Mouse (Mus musculus) forelimb bud, embryonic 11.5 days (tissue): ENCODE measurements around the gene Bcas2.
"Not testable (repeated sequence)": the region's sequence is repeated elsewhere in the genome, so short reads cannot be mapped to it uniquely, and the experiment has no call there.

ENCODE experiments used
- DNase-seq: peaks from one replicate; pipeline ENCODE4 v3.0.0-alpha.2; 2012; ENCODE audit warnings: low read depth, low spot score

Gene Bcas2

DNA sequence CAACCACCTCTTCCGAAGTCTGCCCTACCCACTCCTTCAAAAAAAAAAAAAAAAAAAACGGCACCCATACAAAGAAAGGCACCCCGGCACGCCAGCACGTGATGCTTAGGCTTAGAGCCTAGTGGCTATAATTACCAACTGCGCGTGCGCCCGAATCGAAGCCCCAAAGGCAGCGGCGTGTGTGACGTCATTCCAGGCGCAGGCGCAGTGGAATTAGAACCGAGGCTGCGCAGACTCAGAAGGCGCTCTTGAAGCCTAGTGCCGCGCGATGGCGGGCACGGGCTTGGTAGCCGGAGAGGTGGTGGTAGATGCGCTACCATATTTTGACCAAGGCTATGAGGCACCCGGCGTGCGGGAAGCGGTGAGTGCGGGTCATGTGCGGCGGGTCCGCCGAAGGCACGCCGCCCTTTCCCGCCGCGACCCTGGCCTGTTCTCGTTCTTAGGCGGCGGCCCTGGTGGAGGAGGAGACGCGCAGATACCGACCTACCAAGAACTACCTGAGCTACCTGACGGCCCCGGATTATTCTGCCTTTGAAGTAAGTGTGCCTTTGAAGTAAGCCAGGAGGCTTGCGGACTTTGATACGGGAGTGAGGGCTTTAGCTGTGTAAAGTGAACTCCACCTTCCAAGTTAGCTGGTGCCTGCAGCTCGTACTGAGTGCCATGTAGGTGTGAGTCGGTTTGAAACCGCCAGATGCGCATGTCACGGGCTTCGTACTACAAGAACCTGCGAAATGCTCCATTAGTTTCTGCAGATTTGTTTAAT lies at the start of gene Bcas2:
Gene Bcas2, plus strand, starts transcription at position 151 of the 763 bp plus-strand sequence.
- DNase-seq: peak; percentile 98

DNA sequence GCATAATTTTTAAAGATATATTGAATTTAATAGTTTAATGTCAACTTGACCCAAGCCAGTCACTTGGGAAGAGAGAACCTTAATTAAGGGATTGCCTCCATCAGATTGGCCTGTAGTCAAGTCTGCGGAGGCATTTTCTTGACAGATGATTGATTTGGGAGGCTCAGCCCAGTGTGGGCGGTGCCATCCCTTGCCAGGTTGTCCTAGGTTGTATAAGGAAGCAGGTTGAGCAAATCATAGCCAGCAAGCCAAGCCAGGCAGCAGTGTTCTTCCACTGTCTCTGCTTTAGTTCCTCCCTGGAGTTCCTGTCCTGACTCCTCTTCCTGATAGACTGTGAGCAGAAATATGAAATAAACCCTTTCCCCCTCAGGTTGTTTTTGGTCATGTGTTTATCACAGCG lies 47.8 kb upstream of the Bcas2 start:
- DNase-seq: no peak

DNA sequence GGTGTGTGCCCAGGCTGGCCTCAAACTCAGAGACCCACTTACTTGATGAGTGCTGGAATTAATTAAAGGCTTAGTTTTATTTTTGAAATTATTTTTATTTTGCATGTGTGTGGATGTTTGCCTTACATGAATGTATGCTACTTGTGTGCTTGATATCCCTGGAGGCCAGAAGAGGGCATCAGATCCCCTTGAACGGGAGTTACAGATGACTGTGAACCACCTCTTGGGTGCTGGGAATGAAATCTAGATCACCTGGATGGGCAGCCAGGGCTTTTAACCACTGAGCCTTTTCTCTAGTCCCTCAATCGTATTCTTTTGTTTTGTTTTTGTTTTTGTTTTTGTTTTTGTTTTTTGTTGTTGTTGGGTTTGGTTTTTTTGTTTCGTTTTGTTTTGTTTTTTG lies 45.3 kb upstream of the Bcas2 start:
- no peak for DNase-seq

DNA sequence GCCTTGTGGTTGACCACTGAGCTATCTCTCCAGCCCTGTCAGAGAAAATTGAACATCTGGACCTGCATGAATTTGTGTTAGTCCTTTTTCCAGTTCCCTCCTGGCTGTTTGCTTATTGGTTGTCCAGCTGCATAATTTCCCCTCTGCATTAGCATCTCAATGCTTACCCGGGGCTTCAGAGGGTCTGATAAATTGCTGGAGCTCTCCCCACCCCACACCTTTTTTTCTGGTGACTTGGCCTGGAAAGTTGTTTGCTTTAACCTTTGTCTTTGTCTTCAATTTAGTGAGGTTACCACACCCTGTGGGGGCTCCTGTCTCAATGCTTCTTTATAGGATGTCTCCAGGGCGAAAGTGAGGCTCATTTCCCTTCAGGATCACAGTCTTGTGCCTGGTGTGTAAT lies 44.3 kb upstream of the Bcas2 start:
- no peak for DNase-seq

DNA sequence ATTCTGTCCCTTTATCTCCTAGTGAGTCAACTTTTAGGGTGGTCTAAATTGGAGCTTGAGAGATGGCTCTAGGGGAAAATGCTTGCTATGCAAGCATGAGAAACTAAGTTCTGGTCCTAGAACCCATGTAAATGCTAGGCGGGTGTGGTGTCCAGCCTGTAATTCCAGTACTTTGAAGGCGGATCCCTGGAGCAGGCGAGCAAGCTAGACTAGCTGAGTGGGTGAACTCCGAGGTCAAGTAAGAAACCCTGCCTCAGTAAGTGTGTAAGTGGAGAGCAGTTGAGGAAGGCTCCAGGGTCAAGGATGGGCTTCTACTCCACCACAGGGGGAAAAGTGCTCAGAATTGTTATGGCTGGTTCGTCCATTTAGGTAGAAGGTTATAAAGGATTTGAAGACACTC lies 43.7 kb upstream of the Bcas2 start:
- DNase-seq: no peak

DNA sequence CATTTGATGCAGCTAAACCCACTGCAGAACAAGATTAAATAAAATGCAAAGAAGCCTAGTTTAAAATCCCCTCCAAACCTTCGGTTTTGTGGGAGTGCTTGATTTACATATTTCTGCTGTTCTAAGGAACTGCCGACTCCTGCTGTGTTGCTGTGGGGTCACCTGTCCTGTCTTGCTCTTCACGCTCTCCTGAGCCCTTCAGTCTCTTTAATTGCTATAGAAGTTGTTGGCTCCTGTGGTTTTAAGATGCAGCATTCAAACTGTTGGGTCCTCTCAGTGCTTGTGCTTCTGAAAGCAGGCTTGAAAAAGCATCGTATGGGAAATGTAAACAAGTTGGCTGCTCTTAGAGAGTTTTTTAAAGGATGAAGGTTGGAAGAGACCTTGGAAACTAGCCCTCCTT lies 43.2 kb upstream of the Bcas2 start:
- DNase-seq: no peak

DNA sequence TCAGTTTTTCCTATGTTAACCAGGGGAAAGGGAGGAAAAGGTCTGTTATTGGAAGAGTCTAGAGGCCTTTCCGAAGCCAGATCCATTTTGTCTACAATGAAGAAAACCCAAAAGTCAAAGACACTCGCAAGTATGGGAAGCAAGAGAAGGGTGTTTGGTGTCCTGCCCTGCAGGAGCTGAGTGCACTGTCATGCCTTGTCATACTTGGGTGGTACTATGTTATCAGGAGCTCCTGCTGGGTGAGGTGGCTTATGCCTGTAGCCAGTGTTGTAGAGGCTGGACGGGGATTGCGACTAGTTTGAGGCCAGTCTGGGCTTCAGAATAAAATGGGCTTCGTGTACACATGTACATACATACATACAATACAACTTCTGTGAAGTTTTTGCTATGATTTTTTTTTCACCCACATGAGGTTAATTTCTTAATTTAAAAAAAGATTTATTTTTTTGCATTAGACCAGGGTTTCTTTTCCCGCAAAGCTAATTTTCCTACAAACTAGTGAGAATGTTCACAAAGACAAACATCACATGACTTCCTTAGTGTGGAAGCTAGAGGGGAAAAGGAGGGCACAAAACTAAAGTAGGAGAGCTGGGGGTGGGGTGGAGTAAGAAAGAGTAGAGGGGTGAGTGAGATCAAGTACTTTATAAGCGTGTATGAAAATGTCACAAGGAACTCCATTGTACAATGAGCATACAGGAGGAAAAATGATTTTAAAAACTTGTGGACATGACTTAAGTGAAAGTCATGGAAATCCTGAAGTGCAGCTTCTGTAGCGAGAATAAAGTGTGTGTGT lies 41.9 kb upstream of the Bcas2 start:
- no peak for DNase-seq

DNA sequence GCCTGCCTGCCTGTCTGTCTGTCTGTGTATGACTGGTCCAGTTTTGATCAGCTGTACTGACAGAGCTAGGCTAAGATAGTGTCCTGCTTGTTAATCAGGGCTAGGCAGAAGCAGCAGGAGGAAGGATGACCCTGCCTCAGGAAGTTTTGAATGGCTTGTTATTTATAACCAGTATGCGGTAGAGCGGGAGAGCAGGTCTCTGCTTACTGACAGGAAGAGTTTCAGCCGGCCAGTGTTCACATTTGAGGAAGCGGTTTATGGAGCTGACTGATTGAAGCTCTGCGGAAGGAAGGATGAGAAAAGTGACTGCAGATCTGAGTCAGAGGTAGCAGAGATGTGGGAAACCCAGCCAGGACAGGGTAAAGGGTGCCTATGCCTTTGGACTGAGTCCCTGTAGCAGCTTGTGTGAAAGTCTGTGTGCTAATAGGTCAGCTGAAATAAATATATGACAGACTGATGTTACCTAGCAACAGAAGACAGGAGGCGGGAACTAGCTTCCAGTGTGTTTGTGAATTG lies 41.2 kb upstream of the Bcas2 start:
- peak; percentile 21 for DNase-seq

DNA sequence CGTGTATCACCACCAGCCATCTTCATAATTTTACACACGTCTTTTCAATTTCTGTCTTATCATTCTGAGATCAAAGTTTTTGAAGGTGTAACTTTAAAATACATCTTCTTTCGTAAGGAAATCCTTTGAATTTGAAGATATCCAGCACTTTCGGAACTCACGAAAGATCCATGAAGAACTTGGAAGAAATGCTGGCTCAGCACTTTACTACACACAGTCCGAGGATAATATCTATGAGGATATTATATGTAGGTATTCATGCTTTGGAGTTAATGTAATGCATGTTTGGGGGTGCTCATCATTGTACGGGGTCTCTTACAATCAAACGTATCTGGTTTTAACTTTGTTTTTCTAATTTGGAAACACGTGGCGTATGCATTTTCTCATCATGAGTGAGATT lies 38.4 kb upstream of the Bcas2 start:
- no peak for DNase-seq

DNA sequence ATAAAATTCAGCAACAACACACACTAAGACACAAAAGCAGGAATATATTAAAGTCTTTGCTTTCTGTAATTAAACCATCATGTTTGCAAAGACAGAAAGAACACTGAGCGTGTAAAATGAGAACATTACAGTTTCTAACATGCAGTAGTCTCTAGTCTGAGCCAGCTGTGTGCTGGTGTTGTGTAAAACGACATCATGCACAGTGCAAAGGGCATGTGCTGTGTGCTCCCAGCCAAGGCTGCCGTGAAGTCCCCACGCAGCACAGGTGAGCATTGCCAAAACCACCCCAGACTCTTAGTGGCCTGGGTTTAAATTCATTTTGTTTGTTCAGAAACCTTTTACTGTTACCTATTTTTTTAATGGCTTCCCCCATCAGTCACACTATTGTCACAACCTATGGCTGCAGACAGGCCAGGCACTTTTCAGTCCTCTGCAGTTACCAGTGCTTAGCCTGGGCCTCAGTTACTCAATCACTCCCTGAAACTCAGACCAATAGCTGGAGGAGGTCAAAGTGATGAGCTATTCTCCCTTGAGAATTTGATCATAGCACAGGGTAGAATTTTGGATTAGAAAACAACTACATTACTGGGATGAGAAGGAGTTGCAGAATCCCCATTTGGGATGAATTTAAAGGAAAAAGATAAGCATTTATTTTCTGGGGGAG lies 34.9 kb upstream of the Bcas2 start:
- no peak for DNase-seq

DNA sequence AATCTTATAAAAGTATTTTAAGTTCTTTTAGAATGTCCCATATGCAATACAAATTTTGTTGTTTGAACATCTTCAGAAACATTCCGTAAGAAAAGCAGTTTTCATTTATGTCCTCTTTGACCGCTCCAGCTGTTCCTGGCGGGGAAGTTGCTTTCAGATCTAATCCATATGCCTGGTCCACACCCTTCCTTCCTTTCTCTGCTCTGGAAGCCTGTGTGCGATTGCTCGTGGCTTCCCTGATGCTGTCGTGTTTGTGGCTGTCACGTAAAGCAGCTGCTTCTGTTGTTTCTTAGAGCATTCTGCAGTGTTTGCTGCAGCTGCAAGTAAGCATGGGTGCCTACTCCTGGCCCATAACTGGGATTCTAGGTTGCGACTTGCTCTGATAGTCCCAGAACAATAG lies 32.4 kb upstream of the Bcas2 start:
- DNase-seq: no peak

DNA sequence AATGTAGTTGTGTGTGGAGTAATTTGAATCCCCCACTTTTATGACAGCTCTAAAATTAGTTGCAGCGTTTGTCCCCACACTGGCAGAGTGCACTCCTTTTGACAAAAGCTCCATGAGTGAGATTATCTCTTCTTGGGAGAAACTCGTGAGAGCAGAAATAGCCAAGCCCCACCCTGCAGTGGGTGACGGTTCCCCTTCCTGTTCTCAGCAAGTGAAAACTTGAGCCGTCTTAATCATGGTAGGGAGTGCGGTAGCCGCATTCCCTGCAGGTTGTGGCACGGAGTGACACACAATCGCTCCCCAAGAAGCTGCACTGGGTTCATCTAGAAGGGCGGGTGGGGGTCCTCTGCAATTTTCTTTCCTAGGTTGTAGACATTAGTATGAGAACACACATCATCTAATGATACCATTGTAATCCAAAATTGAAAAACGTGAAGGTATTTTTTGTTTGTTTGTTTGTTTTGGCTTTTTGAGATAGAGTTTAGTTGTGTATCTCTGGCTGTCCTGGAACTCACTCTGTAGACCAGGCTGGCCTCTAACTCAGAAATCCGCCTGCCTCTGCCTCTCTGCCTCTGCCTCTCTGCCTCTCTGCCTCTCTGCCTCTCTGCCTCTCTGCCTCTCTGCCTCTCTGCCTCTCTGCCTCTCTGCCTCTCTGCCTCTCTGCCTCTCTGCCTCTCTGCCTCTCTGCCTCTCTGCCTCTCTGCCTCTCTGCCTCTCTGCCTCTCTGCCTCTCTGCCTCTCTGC lies 31.2 kb upstream of the Bcas2 start:
- not testable (repeated sequence) for DNase-seq

DNA sequence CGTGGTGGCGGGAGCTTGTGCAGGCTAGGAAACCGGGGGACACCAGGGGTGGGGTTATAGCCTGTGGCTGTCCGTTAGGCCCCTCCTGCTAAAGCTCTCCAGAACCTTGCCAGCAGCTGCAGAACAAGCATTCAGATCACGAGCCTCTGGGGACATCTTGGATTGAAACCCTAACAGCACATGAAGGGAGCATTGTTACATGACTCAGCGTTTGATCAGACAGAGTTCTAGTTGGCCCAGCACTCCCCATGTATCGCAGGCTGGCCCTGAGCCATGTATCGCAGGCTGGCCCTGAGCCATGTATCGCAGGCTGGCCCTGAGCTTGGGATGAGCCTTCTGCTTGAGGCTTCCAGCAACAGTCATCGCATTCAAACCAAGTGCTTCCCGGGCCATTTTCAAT lies 30.2 kb upstream of the Bcas2 start:
- DNase-seq: no peak

DNA sequence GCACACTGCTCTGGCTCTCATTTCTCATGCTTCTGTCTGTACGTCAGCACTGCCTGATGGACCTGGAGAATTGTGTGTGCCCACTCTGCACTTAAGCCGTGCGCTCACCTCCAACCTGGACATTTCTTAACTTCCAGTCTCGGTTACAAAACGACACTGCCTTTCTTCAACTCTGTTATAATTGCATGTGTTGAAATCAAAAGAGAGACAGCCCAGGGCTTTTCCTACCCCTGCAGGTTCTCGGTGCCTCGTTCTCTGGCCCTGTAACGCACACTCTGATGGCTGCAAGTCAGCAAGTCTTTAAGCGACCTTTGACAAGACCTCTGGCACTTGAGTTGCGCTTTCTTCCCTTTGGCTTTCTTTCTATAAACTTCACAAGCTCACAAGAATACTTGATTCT lies 29.1 kb upstream of the Bcas2 start:
- no peak for DNase-seq

DNA sequence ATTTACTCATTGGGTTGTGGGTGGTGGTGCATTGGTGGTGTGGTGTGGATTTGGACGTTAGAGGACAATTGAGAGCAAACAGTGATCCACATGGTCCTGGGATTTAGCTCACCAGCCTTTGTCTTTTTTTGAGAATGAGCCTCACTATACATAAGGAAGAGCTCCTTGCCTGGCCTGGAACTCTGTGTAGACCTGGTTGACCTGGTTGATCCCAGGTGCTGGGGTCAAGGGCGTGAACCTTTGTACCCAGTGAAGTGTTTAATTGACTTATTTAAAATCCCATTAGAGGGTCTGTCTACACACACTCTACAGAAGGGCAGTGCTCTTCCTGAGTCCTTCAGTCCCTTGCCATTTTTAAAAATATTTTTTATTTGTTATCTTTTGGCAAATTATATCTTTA lies 26.1 kb upstream of the Bcas2 start:
- no peak for DNase-seq

DNA sequence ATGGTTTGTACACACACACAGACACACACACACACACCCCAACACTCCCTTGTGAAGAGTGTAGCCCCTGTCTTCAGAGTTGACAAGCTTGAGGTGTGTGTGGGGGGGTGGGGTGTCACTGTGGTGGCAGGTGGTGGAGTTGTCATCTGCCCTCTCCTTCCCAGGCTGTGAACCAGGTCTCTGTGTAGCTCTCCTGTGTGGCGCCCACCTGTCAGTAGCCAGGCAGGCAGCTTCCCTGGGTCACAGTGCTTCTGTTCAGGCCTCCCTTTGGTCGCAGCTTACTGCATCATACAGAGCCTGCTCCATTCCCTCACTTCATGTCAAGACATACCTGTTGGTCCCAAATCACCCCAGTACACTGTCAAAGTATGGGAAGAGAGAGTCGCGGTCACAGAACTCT lies 25.7 kb upstream of the Bcas2 start:
- DNase-seq: no peak

DNA sequence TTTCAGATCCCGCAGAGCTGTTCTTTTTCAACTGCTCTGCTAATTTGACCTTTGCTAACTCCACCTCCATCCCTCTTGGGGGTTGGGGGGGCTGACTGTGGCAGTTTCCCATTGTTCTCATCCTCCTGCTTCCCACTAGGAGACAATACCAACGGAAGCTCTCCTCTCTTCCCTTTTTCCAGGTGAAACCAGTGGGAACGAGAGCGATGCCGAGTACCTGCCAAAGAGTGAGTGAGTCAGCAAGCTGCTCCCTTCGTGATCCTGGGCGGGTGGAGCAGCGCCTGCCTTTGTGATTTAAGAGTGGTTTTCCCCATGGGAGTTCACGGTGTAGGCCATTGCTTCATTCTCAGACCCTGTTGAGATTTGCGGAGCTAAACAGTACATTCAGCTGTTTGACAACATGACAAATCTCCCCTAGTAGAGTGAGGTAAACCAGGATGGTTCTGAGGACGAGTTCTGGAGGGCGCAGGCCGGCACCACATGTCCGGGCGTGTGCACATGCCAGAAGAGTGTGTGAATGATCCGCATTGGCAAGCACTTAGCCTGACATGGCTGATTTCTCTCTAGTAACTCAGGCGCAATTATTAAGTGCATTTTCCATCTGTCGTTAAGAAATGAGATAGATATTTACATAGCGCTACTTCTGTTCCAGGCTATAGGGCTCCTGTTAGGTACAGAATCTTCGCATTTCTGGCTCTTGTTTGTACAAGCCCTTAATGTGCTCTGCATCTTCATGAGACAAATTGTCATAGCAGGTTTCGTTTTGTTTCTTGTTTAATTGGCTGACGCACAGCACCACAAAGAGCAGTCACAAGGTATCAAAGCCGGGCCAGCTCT lies 24.9 kb upstream of the Bcas2 start:
- DNase-seq: no peak

DNA sequence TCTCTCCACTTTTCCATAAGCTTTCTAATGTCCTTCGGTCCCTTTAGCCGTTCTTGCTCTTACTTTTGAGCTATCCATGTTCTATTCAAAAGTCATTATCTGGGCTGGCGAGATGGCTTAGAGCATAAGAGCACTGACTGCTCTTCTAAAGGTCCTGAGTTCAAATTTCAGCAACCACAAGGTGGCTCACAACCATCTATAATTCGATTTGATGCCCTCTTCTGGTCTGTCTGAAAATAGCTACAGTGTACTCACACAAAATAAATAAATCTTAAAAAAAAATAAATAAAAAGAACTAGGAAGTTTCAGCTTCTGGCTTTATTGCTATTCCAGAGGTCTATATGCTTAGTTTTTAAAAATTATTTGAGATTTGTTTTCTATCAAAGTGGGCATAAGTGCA lies 23.7 kb upstream of the Bcas2 start:
- DNase-seq: no peak

DNA sequence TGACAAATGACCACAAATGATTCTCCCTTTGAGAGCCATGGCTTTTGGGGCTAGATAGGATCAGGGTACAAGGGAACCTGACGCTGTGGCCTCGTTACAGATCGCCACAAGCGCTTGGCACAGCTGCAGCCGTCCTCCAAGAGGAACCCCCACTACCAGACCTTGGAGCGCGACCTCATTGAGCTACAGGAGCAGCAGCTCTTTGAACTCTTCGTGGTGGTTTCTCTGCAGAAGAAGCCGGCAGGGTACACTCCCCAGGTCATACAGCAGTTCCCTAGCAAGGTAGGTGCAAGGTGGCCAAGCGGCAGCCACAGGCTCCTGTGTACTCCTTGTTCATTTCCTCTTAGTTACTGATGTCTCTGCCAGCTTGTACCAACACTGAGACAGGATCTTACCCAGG lies 22.5 kb upstream of the Bcas2 start:
- DNase-seq: no peak

DNA sequence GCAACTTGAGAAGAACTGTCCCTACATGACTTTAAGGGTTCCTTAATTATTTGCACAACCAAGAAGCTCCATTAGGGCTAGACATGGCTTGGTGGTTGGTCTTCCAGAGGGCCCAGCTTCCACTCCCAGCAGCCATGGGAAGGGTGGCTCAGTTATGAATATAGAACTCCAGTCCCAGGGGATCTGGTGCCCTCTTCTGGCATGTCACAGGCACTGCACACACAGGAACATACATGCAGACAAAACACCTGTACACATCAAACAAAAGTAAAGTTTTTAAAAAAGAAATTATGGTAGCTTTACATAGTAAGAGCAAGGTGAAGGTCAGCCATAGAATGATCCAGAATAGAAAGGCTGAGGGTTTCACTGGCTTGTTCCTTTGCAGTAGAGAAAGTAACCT lies 17.7 kb upstream of the Bcas2 start:
- no peak for DNase-seq
